Mouse (Mus musculus) testis, adult 2 months (tissue): Measurements from ENCODE around the gene St13.

ENCODE experiments used
- CTCF ChIP-seq: fragments of 200-500 bp; IDR thresholded peaks from 2 replicates; pipeline ENCODE4 v1.5.1; 2012; ENCODE audit warnings: low read depth, mild to moderate bottlenecking, inconsistent platforms, low read length, moderate library complexity; ENCODE audit not compliant: control insufficient read depth, insufficient read depth, insufficient replicate concordance
- POLR2A ChIP-seq: fragments of 200-500 bp; IDR thresholded peaks from 2 replicates; pipeline ENCODE4 v1.6.1; 2012; ENCODE audit warnings: low read depth, mild to moderate bottlenecking, inconsistent platforms, low read length, moderate library complexity; ENCODE audit not compliant: control insufficient read depth

DNA sequence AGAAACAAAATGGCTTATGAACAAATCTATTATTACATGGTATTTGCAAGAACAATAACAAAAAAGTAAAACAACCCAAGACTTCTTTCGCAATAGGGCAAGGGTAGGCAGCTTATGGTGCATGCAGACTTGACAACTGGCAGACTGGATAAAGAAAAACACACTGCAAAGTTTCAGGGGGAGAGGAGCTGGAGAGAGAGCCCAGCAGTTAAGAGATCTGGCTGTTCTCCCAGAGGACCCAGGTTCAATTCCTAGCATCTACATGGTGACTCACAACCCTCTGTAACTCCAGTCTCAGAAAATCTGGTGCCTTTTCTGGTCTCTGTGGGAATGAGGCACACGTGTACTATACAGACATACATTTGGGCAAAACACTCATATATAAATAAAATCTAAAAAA lies 58.5 kb downstream of the St13 start:
- TF ChIP-seq CTCF (no peak), POLR2A (no peak)
